Mouse (Mus musculus) testis, adult 2 months (tissue): ENCODE results near the gene Flrt1.

ENCODE experiments used
- CTCF ChIP-seq: fragments of 200-500 bp; IDR thresholded peaks from 2 replicates; pipeline ENCODE4 v1.5.1; 2012; ENCODE audit warnings: low read depth, mild to moderate bottlenecking, inconsistent platforms, low read length, moderate library complexity; ENCODE audit not compliant: control insufficient read depth, insufficient read depth, insufficient replicate concordance
- POLR2A ChIP-seq: fragments of 200-500 bp; IDR thresholded peaks from 2 replicates; pipeline ENCODE4 v1.6.1; 2012; ENCODE audit warnings: low read depth, mild to moderate bottlenecking, inconsistent platforms, low read length, moderate library complexity; ENCODE audit not compliant: control insufficient read depth

- no peak for TF ChIP-seq POLR2A
- TF ChIP-seq CTCF, result peak; percentile 97
Observed at GRCm38 (mm10) chr19:7064571-7064970, 41.0 kb downstream of the Flrt1 start.
